9 mouse cellular contexts compared by ENCODE assay signal in genomic region chr5:134865158-134865557, GRCm38 (mm10). TPM values are rescaled to one million over a fixed set of nuclear protein-coding genes. Genes with fewer than 3 reads are reported as not detected.
DNase-seq lines count a peak whose midpoint lies in the region; ATAC-seq and TF ChIP-seq lines count a peak whose summit lies in the region.
"Had no signal": no experiment of that assay in that cellular context is flagged by ENCODE, and none has a peak within 500 bp of the region (broad histone marks: within the 10 kb centered on the region; RNA-seq: fewer than 3 reads in every experiment).

No protein-coding gene starts in this region.

- no peaks in the 10 kb centered on the region for H3K9me3 ChIP-seq in heart, postnatal 0 days (replicated peaks; ENCODE audit: control insufficient read depth, low read length)
- H3K9me3 ChIP-seq: neural tube, embryonic 13.5 days had no signal

- H3K4me2 ChIP-seq in heart, postnatal 0 days (ENCODE audit: low read depth, low read length): no peak overlapping the region
- H3K4me2 ChIP-seq: neural tube, embryonic 13.5 days had no signal

- peak; percentile 30; the same call in 1 of the 2 replicates for TF ChIP-seq CTCF in heart, postnatal 0 days (IDR thresholded peaks at IDR 0.05; ENCODE audit: low read depth)

- H3K36me3 ChIP-seq in heart, postnatal 0 days (replicated peaks; ENCODE audit: control insufficient read depth, insufficient read depth, low read length): no peaks in the 10 kb centered on the region
- H3K36me3 ChIP-seq: neural tube, embryonic 13.5 days had no signal

- peaks cover 13% of the 10 kb centered on the region for H3K4me1 ChIP-seq in heart, postnatal 0 days (ENCODE audit: control insufficient read depth, insufficient read depth)
- H3K4me1 ChIP-seq: neural tube, embryonic 13.5 days had no signal

- 26% methylated on average over 8 of the region's 8 CpGs for WGBS in heart, postnatal 0 days

- ATAC-seq in heart, postnatal 0 days (ENCODE audit: insufficient read depth, low read depth): peak; percentile 92

- no peaks in the 10 kb centered on the region for H3K27me3 ChIP-seq in heart, postnatal 0 days (ENCODE audit: control insufficient read depth, insufficient read depth, low read length)
- H3K27me3 ChIP-seq: neural tube, embryonic 13.5 days had no signal

- peak overlapping the region; percentile 64 for H3K27ac ChIP-seq in heart, postnatal 0 days (ENCODE audit: low read depth)
- H3K27ac ChIP-seq: neural tube, embryonic 13.5 days had no signal

- H3K4me3 ChIP-seq in heart, postnatal 0 days (ENCODE audit: low read depth, low read length): no peak overlapping the region
- H3K4me3 ChIP-seq: neural tube, embryonic 13.5 days had no signal

- peak; percentile 80 for DNase-seq in adrenal gland, postnatal 10 days
- DNase-seq in adrenal gland, adult 8-10 months: no peak
- DNase-seq in right cerebral cortex, postnatal 10 days (ENCODE audit: low spot score in 2 of 2): peak; percentile 40 to 59
- no peak for DNase-seq in right cerebral cortex, adult 18-20 months
- DNase-seq in heart, postnatal 0 days (ENCODE audit: low spot score): peak; percentile 75
- DNase-seq in lung, postnatal 36 days: peak; percentile 67
- no peak for DNase-seq in retina, embryonic 14.5 days (ENCODE audit: low spot score)
- DNase-seq in layer of hippocampus, postnatal 25 days (ENCODE audit: extremely low spot score in 1 of 2, low spot score in 1 of 2): no peak

- peak; percentile 91 for TF ChIP-seq EP300 in heart, postnatal 0 days (IDR thresholded peaks at IDR 0.05; ENCODE audit: low read depth)

- H3K9ac ChIP-seq in heart, postnatal 0 days (replicated peaks; ENCODE audit: low read depth, low read length): no peak overlapping the region
- H3K9ac ChIP-seq: neural tube, embryonic 13.5 days had no signal

RNA-seq across cellular contexts. Expression of gene Tmem270, which starts 41.4 kb away (rescaled TPM):
- total RNA-seq in adrenal gland, postnatal 10 days (2021): not detected
- not detected for total RNA-seq in adrenal gland, adult 8-10 months (2022)
- not detected in 2 replicates for total RNA-seq in heart, postnatal 0 days (2014; rRNA removed; ENCODE audit: low replicate concordance)
- polyA plus RNA-seq in heart, postnatal 0 days (2015; fragmentation: Nextera tagmentation; extraction: Ambion mirVana): not detected in 2 replicates
- not detected for total RNA-seq in layer of hippocampus, postnatal 25 days (2021)
- polyA plus RNA-seq: neural tube, embryonic 13.5 days had no signal

RNA-seq across cellular contexts. Expression of gene Cldn13, which starts 50.2 kb away (rescaled TPM):
- total RNA-seq in adrenal gland, postnatal 10 days (2021): 1 to 10 TPM in 1 of 2 experiments, under 1 TPM in 1; 0.75 to 3.3 TPM
- not detected for total RNA-seq in adrenal gland, adult 8-10 months (2022)
- total RNA-seq in heart, postnatal 0 days (2014; rRNA removed; ENCODE audit: low replicate concordance): not detected in 2 replicates
- polyA plus RNA-seq in heart, postnatal 0 days (2015; fragmentation: Nextera tagmentation; extraction: Ambion mirVana): 0.18 and 0.22 TPM in 2 replicates
- not detected for total RNA-seq in layer of hippocampus, postnatal 25 days (2021)

Comparison
In these comparisons a context has a peak if more than half of its experiments do, and no peak if none do; other contexts are left out.
1. DNase-seq: peak in adrenal gland, postnatal 10 days (single experiment), right cerebral cortex, postnatal 10 days (2 of 2), heart, postnatal 0 days (single experiment) and lung, postnatal 36 days (single experiment); none in adrenal gland, adult 8-10 months (single experiment), right cerebral cortex, adult 18-20 months (single experiment), retina, embryonic 14.5 days (single experiment) and layer of hippocampus, postnatal 25 days (0 of 2).